Mouse (Mus musculus) embryonic stem cell, embryonic (primary cell): ENCODE results near the gene Zfp980.
"Not testable (repeated sequence)": the region's sequence is repeated elsewhere in the genome, so short reads cannot be mapped to it uniquely, and the experiment has no call there.

Experiments used
- CTCF ChIA-PET, 4 experiments: fragments of 300-600 bp in 2 of 4; fragments of 350-600 bp in 2 of 4; sonication (Branson Sonifier 250); formaldehyde crosslinking; loops; one replicate each; lab custom pipeline; 2022; ENCODE audit warnings: inconsistent platforms in 2 of 4; lab: Charles Lee
- POLR2A ChIA-PET, 4 experiments: fragments of 300-600 bp in 2 of 4; fragments of 350-600 bp in 2 of 4; sonication (Branson Sonifier 250); formaldehyde crosslinking; loops; one replicate each; lab custom pipeline; 2022; ENCODE audit warnings: antibody characterized with exemption in 4 of 4, inconsistent platforms in 1 of 4; lab: Charles Lee

The Zfp980 gene

DNA sequence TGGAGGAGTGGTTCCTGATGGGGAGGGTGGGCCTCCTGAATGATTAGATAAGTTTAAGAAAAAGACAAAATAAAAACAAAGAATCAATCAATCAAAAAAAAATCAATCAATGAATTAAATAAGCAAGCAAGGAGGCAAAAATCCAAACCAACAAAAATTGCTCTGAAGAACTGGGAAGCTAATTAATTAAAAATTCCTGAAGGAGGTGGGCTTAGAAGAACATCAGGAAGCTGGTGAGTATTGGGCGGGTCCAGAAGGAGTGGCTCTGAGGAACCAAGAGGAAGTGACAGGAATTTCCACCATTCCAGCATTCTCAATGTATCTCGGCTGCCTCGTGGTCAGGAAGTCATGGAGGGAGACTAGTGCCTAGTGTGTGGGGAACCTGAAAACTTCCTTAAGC, at the start of gene Zfp980:
TSS of gene Zfp980 (plus strand) at position 301 of the 400 bp plus-strand sequence.
- CTCF ChIA-PET, POLR2A ChIA-PET: not testable (repeated sequence)

DNA sequence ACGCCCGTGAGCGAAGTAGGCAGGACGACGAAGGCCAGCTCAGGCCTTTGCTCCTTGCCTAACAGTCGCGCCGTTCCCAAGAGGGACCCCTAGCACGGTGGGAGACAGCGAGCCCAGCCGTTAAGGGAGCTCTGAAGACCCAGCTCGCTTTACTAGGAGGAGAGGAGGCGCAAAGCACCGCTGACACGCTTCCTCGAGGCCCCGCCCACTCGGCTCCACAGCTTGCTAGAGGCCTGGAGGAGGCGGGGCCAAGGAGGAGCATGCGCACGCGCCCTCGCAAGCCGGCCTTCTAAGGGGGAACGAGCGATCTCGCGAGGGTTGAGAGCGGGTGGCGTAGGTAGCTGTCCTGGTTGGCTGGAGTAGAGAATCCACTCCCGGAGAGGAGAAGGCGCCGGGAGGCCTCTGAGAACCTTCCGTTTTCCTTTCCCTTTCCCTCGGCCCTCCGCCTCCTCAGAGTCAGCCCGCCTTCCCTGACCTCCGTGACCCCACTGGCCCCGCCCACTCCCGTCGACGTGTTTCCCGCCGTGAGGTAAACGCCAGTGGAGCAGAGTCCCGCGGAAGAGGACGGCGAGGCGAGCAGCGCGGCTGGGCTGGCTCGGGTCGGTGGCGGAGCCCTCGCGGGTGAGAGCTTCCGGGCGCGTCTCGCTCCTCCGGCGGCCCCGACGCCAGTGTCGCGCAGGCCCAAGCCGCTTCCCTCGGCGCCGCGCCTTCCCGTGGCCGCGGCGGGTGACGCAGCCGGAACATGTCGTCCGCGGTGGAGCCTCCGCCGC, 29.9 kb upstream of the Zfp980 start:
- CTCF ChIA-PET = not testable (repeated sequence)
- POLR2A ChIA-PET = interaction anchor here in 2 of 4 experiments (0.6 to 1.7 kb wide), 3 partner anchors 55 to 177 kb away, joined by 4 to 6 read pairs (median 5); partner anchors contain the start of gene Gm13212 (in 1 of the 2)

DNA sequence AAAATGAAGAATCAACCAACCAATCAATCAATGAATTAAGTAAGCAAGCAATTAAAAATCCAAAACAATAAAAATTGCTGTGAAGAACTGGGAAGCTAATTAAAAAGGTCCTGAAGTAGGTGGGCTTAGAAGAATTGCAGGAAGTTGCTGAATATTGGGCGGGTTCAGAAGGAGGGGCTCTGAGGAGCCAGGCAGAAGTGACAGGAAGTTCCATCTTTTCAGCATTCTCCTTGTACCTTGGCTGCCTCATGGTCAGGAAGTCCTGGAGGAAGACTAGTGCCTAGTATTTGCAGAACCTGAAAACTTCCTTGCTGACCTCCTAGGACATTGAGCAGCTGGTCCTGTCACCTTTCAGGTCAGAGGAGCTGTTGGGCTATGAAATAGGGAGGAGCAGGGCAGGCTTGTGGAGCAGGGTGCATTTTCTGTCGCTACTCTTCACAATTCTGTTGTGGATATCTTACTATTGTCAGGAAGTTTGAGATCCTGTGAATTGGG, 3.8 kb downstream of the Zfp980 start:
- CTCF ChIA-PET, POLR2A ChIA-PET: not testable (repeated sequence)

GRCm38 (mm10) chr4:145680217-145680616, 9.7 kb downstream of the Zfp980 start:
- CTCF ChIA-PET, POLR2A ChIA-PET: not testable (repeated sequence)

DNA sequence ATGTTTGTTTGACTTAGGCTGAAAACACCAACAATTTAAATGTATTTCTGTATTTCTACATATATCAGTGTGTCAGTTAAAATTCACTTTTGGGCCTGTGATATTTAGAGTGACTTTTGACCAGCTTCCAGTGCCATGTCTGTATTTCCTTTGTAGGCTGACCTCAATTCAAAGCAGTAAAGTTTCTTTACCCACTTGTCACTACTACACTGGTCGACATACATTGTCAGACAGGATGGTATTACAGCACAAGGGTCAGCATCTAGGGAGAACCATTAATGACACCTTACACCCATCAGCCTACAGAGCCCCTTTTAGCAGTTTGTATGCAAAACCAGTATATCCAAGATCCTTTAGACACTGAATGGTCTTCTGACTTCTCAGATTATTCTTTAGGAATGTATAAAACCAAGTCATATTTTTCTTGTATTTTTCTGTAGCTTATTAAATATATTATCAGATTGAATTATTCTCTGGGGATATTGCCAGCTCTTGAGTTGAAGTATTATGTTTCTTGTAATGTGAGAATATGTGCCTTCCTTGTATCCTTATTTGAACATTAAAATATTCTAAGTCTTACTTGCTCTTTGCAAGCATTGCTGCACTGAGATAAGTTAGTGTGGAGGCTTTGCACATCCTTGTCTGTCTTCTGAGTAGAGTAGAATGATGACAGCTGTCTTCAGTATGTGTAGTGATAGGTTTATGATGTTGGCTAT, 10.3 kb downstream of the Zfp980 start:
- CTCF ChIA-PET, POLR2A ChIA-PET: not testable (repeated sequence)

- CTCF ChIA-PET, POLR2A ChIA-PET: not testable (repeated sequence)
Observed at GRCm38 (mm10) chr4:145682021-145682420, 11.5 kb downstream of the Zfp980 start.

- CTCF ChIA-PET, POLR2A ChIA-PET: not testable (repeated sequence)
Observed at GRCm38 (mm10) chr4:145683024-145683766, 12.7 kb downstream of the Zfp980 start.

DNA sequence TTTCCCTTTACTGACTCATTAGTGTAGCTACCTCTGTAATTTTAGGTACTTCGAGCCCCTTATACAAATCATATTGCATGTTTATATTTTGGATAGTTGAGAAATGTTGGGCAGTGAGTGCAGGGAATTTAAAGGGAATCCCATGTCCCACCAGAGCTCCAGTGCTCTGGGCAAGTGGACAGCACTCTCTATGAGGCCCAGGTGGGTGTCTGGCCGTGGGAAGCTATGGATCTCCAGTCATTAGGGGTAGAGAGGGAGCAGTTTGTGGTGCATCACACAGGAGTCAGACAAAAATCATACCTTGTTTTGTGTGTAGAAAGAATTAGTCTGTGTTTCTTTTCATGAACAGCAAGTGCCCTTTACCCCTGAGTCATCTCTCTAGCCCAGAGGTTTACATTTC, 15.6 kb downstream of the Zfp980 start:
- CTCF ChIA-PET, POLR2A ChIA-PET: not testable (repeated sequence)

- CTCF ChIA-PET, POLR2A ChIA-PET: not testable (repeated sequence)
Observed at GRCm38 (mm10) chr4:145744935-145745644, 74.6 kb downstream of the Zfp980 start.

DNA sequence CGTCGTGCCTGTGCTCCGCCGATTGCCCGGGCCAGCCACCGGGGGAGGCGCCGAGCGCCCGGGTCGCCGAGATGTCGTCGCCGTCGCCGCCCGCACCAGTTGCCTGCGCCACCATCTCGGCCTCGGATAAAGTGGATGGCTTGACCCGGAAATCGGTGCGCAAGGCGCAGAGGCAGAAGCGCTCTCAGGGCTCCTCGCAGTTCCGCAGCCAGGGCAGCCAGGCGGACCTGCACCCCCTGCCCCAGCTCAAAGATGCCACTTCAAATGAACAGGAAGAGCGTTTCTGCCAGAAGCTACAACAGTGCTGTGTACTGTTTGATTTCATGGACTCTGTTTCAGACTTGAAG, 75.1 kb downstream of the Zfp980 start:
- POLR2A ChIA-PET, CTCF ChIA-PET: not testable (repeated sequence)
